Mouse (Mus musculus): ENCODE results near the gene Tpsg1. TPM values are rescaled to one million over a fixed set of nuclear protein-coding genes. Genes with fewer than 3 reads are reported as not detected.

Tpsg1 gene
- not detected for total RNA-seq (2023)

DNA sequence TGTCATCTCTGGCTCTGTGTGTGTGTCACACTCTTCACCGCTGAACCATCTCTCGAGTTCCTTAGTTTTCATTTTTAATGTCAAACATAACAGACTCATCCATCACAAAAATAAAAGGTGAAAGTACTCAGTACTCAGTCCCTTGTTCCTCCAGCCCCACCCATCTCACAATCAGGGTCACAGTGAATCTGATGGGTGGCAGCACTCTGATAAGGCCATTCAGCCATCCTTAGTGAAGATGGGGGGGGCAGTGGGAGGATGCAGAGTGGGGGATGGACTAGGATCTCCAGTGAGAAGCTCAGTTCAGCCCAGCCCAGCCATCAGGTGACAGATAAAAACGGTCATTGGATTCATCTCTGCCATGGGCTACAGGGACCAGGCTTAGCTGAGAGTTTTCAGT lies at the start of gene Tpsg1:
Tpsg1 (plus strand) TSS at position 301 of the 400 bp plus-strand sequence.

DNA sequence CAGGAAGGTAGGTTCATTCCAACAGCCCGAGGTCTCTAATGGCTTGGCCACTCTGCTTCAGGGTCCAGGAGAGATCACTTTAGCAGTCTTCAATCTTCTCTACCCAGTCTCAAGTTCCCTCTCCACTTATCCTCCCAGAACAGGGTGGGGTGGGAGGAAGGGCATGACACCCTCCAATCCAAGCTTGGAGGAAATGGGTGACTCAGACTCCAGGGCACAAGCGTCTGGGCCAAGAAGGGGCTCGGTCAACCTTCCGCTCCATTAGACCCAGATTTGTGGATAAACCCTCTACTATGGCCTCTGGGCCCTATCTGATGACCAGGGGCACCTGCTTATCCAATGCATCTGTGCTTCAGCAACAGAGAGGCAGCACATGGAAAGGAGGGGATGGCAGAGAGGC lies 23.6 kb upstream of the Tpsg1 start, which contains the start of gene Tpsab1:
Tpsab1 (minus strand) TSS at position 101 of the 400 bp plus-strand sequence.

DNA sequence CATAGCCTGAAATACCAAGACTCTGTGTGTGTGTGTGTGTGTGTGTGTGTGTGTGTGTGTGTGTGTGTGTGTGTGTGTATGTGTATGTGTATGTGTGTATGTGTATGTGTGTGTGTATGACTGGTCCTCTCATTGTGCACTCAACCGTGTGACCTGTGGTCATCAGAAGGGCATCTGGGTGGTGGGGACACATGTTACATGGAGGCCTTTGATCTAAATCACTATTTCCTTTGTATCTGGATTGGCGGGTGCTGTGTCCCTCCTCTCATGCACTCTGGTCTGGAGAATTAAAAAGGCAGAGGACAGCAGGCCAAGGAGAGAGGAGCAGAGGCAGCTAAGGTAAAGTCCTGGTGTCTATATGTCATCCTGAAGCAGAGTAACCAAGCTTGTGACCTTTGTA lies 3.1 kb upstream of the Tpsg1 start, which contains the start of gene Tpsb2:
Tpsb2 (plus strand) TSS at position 301 of the 400 bp plus-strand sequence.

Other genes starting within 250 kb of the Tpsg1 start
- gene Ptx4, start 248.5 kb upstream of the Tpsg1 start, total RNA-seq (2023) = not detected
- 10 to 100 TPM; 36.7 to 44.1 TPM for gene Clcn7, start 235.9 kb upstream of the Tpsg1 start, total RNA-seq (2023)
- gene Ccdc154, start 206.8 kb upstream of the Tpsg1 start, total RNA-seq (2023) = under 1 TPM in 1 of 2 experiments, not detected in 1; 0.39 TPM
- gene Gm38655, start 193.8 kb upstream of the Tpsg1 start, total RNA-seq (2023) = not detected
- 1 to 10 TPM; 7.7 to 7.8 TPM for gene BC003965, start 184.7 kb upstream of the Tpsg1 start, total RNA-seq (2023)
- gene Unkl, start 180.9 kb upstream of the Tpsg1 start, total RNA-seq (2023) = 10 to 100 TPM; 23.5 to 23.7 TPM
- gene Gnptg, start 129.1 kb upstream of the Tpsg1 start, total RNA-seq (2023) = 10 to 100 TPM; 19.2 to 22.1 TPM
- 10 to 100 TPM; 10.4 to 11.6 TPM for gene Tsr3, start 129.1 kb upstream of the Tpsg1 start, total RNA-seq (2023)
- gene Baiap3, start 112.9 kb upstream of the Tpsg1 start, total RNA-seq (2023) = 1 to 10 TPM in 1 of 2 experiments, under 1 TPM in 1; 0.81 to 1.7 TPM
- gene Ube2i, start 94.7 kb upstream of the Tpsg1 start, total RNA-seq (2023) = 100 to 1,000 TPM; 288 to 298 TPM
- gene Prss34, start 70.9 kb upstream of the Tpsg1 start, total RNA-seq (2023) = 10 to 100 TPM in 1 of 2 experiments, 1 to 10 TPM in 1; 6.3 to 11.9 TPM
- gene Prss28, start 60.6 kb upstream of the Tpsg1 start, total RNA-seq (2023) = not detected
- 1 to 10 TPM; 2.1 to 2.6 TPM for gene Prss29, start 50.6 kb upstream of the Tpsg1 start, total RNA-seq (2023)
- not detected for gene Tpsab1, start 23.7 kb upstream of the Tpsg1 start, total RNA-seq (2023)
- gene Tpsb2, start 3.0 kb upstream of the Tpsg1 start, total RNA-seq (2023) = not detected
- gene Cacna1h, start 64.5 kb downstream of the Tpsg1 start, total RNA-seq (2023) = under 1 TPM; 0.08 to 0.43 TPM
- not detected for gene Tekt4, start 85.3 kb downstream of the Tpsg1 start, total RNA-seq (2023)
- gene Sstr5, start 128.0 kb downstream of the Tpsg1 start, total RNA-seq (2023) = not detected
- under 1 TPM in 1 of 2 experiments, not detected in 1; 0.18 TPM for gene Sox8, start 201.4 kb downstream of the Tpsg1 start, total RNA-seq (2023)
- 10 to 100 TPM; 38.1 to 41.1 TPM for gene Lmf1, start 209.8 kb downstream of the Tpsg1 start, total RNA-seq (2023)

All from monocyte, adult 59 days (primary cell).